Mouse (Mus musculus): ENCODE measurements around the gene Rnaset2b.
A peak's percentile ranks its signal among the peaks of the same experiment; 100 is the strongest.
"Not testable (repeated sequence)": the region's sequence is repeated elsewhere in the genome, so short reads cannot be mapped to it uniquely, and the experiment has no call there.

The Rnaset2b gene

GRCm38 (mm10) chr17:6970334-6970733, at the start of gene Rnaset2b:
Gene Rnaset2b (plus strand): TSS chr17:6970634.
- not testable (repeated sequence) for DNase-seq

GRCm38 (mm10) chr17:6931625-6932024, 38.8 kb upstream of the Rnaset2b start:
- DNase-seq: not testable (repeated sequence)

GRCm38 (mm10) chr17:6942560-6942959, 27.9 kb upstream of the Rnaset2b start:
- not testable (repeated sequence) for DNase-seq

GRCm38 (mm10) chr17:6947637-6947983, 22.8 kb upstream of the Rnaset2b start:
- not testable (repeated sequence) for DNase-seq

GRCm38 (mm10) chr17:6947984-6948768, 22.3 kb upstream of the Rnaset2b start, which contains the start of gene Rsph3b:
Gene Rsph3b (minus strand): TSS chr17:6948682.
- peak; percentile 91 for DNase-seq

GRCm38 (mm10) chr17:6948769-6949228, 21.6 kb upstream of the Rnaset2b start:
- not testable (repeated sequence) for DNase-seq

GRCm38 (mm10) chr17:6958881-6959280, 11.6 kb upstream of the Rnaset2b start:
- peak; percentile 47 for DNase-seq

- DNase-seq: peak; percentile 78
These were observed 10.7 kb upstream of the Rnaset2b start for GRCm38 (mm10) chr17:6959543-6960259.

- not testable (repeated sequence) for DNase-seq
These were observed 10.1 kb upstream of the Rnaset2b start for GRCm38 (mm10) chr17:6960349-6960748.

- peak; percentile 56 for DNase-seq
These were observed 9.7 kb upstream of the Rnaset2b start, which contains the start of gene Tagap1 for GRCm38 (mm10) chr17:6960776-6961175. Gene Tagap1 (minus strand): TSS chr17:6961156.

- peak; percentile 66 for DNase-seq
These were observed 9.0 kb upstream of the Rnaset2b start for GRCm38 (mm10) chr17:6961181-6962000.

GRCm38 (mm10) chr17:6962339-6962738, 8.1 kb upstream of the Rnaset2b start:
- peak; percentile 29 for DNase-seq

- DNase-seq: peak; percentile 6
These were observed 7.5 kb upstream of the Rnaset2b start for GRCm38 (mm10) chr17:6962936-6963335.

- DNase-seq: peak; percentile 18
These were observed 5.1 kb upstream of the Rnaset2b start for GRCm38 (mm10) chr17:6965364-6965763.

GRCm38 (mm10) chr17:6967673-6968072, 2.8 kb upstream of the Rnaset2b start:
- not testable (repeated sequence) for DNase-seq

- peak; percentile 54 for DNase-seq
These were observed 804 bp downstream of the Rnaset2b start for GRCm38 (mm10) chr17:6971238-6971637.

- not testable (repeated sequence) for DNase-seq
These were observed 2.5 kb downstream of the Rnaset2b start for GRCm38 (mm10) chr17:6972836-6973396.

GRCm38 (mm10) chr17:6974985-6975384, 4.6 kb downstream of the Rnaset2b start:
- DNase-seq: not testable (repeated sequence)

GRCm38 (mm10) chr17:6978287-6979248, 8.1 kb downstream of the Rnaset2b start, which contains the start of gene Gm49721:
Gene Gm49721 (plus strand): TSS chr17:6978904.
- peak; percentile 89 for DNase-seq

GRCm38 (mm10) chr17:6979380-6979779, 8.9 kb downstream of the Rnaset2b start:
- not testable (repeated sequence) for DNase-seq

GRCm38 (mm10) chr17:6980144-6980543, 9.7 kb downstream of the Rnaset2b start:
- not testable (repeated sequence) for DNase-seq
